Mouse (Mus musculus) heart, adult 11 months (tissue): ENCODE measurements around the gene Bank1.

ENCODE experiments used
- DNase-seq: peaks from one replicate; pipeline ENCODE4 v3.0.0; 2022

Gene Bank1

DNA sequence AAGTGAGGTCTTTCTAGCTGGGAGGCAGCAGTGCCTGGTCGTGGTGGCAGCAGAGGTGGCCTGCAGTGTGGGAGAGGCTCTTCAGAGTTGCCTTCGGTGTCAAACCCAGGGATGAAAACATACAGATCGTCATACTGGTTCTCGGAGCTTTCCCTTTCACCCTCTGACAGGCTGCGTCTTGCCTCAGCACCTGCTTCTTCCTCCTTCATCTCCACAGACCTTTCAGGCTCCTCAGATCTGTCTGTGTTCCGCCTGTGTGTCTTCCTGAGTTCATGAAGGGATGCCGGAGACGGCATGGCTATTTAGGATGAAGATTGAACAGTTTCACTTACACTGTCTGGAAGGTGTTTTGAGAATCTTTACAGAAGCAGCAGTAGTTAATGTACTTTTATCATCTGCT, 225.6 kb downstream of the Bank1 start:
- no peak for DNase-seq

DNA sequence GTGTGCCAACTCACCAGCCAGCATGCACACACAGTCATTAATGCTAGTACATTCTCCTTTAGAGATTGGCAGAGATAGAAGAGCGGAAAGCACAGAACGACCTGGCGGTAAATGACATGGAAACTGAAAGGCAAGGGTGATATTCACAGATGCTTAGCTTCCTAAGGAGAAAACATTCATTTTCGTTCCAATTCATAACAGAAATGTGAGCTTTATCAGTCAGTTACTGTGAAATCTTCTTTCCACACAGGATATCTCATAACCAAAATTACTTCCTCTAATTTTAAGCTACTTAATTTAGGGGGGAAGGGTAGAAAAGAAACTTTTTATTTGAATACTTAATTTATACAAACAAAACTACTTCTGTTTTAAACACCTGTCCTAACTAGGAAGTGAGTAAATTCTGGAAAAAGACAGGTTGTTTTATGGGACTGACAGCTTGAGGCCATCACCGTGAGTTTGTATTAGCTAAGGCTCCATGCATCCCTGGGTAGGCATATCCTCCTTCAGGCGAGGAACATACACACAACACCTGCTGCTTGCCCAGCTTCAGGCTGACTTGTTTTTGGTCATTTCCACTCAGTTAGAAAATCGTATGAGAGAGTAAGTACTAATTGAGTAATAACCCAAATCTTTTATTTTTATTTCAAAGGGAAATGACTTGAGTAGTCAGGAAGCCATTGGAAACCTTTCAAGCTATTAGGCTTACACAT, 238.8 kb downstream of the Bank1 start:
- DNase-seq: no peak

DNA sequence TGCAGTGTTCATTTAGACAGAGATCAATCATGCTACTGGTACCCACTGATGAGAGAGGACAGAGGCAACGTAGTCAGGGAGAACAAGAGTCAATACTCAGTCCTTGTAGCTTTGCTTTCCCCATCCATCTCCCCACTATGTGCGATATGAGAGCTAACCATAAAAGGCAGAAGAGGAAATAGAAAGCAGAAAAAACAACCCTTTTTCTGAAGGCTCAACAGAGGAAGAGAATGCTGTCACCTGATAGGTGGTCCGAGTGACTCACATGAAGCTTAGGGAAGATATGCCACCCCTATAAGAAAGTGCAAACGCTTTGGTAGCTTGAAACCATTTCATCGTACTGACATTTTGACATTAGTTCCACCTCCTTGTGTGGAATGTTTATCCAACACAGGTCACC, 239.4 kb downstream of the Bank1 start:
- DNase-seq: no peak

DNA sequence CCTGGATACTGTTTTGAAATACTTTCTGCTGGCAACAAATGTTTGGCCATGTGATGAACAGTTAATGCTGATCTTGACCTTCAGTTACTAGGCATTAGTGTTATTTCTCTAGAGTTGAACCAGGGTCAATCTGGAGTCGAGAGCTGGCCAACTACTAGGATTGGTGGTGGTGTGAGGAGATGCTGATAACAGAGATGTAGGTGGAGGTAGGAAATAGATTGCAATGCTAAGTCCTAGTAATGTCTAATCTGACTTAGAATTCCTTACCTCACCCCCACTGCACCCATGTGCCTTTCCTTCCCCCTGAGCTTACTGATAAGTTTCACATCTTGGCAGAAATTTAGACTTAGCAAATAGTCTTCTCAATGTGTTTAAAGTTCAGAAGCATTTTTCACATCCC, 240.8 kb downstream of the Bank1 start:
- peak; percentile 85 for DNase-seq

DNA sequence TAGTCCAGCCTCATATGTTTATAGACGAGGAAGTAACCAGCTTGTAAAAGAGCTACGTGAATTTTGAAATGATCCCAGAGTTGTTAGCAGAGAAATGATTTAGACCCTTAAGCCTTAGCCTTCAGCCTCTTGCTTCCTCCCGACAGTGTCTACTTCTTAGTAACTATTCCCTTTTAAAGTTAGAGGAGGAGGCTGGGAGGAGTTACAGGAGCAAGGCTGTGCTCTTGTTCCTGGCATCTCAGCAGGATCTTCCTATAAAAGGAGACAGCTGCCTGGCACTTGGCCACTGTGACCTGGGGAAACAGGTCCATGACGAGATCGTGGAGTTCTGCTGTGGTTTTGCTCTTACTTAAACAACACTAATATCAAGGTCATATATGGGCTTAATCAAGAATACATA, 241.8 kb downstream of the Bank1 start:
- DNase-seq: no peak

DNA sequence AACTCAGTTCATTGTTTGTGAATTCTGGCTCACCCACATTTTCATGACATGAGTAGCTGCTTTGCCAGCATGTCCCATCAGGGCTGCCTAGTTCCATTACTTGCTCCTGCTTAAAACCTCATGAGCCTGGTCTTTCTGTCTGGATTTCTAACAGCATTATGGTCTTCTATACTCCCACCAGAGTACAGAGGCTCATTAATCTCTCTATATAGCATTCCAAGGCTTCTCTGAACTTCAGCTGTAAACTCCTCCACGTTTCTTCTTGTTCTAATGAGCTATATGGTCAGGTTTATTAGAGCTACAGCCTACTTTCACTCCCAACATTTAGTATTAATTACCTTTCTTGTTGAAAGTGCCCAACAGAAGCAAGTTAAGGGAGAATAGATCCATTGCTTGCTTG, 244.6 kb downstream of the Bank1 start:
- DNase-seq: no peak

DNA sequence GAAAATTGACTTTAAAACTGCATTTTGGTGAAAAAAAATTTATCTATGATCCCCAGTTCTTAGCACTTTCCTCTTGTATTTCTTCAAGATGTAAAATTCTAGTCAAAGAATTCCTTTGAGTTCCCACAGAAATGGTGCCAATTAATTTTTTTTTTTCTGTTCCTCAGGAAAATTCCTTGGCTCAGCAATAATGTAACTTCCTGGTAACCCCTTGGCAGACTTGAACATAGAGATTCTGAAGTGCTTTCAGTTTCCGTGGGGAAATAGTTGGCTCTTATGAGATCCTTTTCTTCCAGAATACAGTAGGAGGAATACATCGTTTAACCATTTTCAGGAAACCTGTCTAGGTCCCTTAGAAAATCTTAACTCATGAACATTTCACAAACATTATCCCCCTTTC, 247.3 kb downstream of the Bank1 start:
- DNase-seq: no peak

DNA sequence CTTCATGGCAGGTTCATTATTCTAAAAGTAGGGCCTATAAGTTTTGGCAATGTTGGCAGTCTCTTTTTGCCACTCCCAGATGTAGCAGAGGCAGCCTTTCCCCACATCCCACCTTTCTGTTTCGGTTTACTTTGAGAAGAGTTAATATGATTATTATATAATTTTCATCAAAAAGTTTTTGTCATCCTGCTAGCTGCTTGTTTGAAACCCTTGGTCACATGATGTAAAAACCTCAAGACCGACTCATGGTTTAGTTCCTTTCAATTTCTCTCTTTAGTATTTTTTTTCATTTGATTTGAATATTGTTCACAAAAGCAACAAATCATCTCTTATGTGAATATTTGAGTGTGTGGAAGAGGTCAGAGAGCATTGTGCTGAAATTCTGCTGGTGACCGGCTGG, 255.5 kb downstream of the Bank1 start:
- no peak for DNase-seq

DNA sequence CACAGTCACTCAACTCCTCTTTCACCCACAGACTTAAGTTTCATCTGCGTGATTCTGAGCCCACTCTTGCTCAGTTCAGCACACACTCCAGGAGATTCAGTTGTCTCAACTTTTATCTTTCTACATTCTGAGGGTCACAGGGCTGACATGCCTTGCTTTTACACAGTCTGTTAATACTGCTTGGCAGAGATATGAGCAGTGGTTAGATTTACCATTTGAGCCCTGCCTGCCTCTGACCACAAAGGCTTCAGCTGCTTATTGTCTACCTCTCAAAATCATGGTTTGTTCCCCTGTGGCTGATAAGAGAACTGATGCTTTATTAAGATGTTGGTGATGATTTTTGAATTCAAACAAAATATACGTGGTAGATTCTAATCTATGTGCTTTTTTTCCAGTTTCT, 264.0 kb downstream of the Bank1 start:
- no peak for DNase-seq

DNA sequence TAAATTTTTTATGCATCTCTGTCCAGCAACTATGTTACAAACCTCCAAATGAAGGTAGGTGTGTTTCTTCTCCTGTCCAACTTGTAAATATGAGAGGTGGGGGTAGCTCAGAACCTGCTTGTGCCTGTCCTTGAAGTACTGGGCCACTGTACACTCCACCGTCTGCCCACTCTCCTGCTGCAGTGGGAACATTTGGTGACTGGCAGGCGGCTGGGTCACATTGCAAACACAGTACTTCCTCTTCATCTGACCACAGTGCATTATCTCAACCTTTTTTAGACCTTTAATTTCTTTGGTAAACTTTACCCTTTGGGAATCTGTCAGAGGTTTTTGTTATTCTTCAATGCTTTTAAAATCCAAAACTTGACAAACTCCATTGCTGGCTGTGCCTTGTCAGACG, 275.2 kb downstream of the Bank1 start:
- no peak for DNase-seq

DNA sequence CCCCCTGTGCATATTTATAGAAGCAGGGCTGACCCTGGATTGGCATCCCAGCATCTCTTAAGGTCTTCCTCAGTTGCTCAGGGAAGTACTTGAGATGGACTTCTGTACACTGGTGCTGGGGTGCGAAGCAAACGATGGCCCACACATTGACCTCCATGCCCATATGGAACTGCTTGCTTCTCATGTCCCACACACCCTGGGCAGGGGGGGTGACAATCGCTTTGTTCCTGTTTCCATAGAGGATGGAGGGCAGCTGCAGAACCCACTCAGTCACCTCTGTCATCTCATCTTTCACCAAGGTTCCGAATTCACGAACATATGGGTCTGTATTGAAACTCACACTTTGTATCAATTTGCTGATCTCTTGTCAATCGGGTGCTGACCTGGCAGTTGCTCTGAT, 275.7 kb downstream of the Bank1 start:
- peak; percentile 79 for DNase-seq

DNA sequence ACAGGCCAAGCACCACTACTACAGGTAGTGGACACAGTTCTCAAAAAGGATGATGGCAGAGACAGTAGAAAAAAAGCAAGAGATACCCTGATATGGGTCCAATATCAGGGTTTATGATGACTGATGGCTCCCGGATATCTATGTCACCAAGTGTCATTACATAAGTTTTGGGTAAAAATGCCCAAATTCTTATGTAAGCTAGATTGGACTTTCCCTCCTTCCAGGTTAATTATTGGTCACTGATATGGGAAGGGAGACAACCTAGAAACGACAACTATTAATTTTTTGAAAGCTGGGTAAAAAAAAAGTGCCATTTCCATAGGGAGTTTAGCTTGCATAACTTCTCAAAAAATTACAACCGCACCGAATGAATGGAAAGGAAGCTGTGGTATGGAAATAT, 277.8 kb downstream of the Bank1 start:
- DNase-seq: no peak

DNA sequence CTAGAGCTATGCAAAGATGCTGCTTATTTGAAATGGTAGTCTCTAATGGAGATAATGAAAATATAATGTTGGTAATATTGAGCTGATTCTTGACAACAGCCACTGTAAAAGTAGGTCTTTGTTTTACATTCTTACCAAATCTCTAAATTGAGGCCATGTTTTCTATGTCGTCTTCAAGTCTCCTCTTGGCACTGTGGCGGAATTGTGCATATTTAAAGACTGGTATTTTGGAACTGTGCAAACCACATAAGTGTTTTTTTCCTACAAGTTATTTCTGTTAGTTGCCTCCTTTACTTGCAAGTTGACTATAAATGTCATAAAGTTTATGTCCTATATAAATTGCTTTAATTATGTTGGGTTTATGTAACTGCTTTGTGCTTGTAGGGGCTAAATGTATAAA, 280.5 kb downstream of the Bank1 start:
- no peak for DNase-seq

DNA sequence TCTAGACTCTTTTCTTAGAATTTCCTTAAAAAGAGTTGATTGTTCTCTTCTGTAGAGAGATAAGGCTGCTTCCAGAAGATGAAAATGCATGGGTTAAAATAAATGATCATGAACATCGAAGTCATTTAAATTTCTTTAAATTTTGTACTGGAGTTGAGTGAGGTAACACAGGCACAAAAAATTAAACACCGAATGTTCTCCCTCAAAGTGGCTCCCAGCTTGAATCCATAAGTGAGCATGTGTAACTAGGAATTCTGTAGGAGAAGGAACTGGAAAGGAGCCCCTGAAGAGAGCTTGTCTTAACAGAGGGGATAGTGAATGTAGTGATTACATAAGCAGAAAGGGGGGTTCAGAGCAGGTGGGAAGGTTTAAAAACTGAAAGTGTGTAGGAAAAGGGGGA, 285.8 kb downstream of the Bank1 start:
- no peak for DNase-seq

DNA sequence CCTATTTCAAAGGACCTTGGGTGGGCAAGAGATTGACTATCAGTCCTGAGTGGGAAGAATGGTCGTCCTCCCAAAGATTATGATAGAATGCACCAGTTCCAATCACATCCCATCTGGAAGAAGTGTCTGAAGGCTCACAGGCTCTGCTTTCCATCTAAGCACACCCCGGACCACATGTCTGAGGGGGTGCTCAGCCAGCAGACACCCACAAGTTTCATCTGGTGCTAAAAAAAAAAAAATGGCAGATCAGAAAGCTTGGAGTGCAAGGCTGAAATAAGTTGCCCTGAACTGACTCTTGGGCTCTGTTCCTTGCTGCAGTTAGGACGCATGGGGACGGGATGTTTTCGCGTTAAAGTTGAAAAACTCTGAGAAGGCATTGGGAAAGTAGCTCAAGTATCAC, 286.4 kb downstream of the Bank1 start:
- DNase-seq: no peak

DNA sequence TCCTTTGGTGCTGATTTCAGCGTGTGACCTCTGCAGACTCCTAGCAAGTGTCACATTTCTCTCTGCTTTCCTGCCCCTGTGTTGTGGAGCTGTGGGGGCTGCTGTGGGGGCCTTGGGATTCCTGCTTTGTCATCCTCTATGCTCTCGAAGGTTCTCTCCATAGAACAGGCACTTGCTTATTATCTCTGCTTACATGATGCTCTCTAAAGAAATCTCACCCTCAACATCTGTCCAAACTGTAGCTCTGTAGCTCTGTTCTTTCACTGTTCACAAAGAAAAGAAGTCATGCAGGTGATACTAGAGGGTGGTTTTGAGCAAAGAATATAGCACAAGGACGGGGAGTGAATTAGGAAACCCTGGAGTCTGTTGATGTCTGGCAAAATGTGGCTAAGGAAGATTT, 288.6 kb downstream of the Bank1 start:
- no peak for DNase-seq

DNA sequence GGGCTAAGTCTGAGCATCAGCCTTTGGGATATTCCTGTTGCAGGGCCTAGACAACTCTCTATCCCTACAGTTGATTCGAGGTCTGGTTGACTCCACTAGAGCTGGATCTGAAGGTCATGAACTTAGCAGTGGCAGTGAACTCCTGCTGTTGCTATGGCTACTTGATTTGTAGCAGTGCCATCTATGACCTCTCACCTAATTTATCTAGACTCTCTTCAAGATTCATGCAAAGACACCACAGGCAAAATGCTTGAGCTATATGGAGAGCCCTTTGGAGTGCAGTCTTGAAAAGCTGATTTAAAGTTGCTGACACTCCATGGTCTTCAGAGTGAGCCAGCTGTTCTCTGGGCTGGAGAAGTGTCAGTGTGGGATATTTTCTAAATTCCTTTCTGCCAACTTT, 290.1 kb downstream of the Bank1 start:
- no peak for DNase-seq

DNA sequence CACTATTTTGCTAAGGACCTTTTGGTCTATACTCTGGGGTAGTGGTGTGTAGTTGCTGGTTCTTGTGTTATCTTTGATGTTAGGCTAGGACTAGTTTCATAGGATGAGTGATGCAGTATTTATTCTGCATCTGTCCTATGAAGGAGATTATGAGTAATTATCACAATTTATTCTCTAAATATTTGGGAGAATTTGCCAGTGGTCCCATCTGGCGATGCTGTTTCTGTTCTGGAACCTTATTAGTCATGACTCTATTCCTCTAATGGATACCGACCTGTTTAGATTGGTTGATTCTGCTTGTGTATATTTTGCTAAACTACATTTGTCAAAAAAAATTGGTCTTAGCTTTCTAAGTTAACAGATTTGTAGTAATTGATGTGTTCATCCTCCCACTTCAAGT, 301.0 kb downstream of the Bank1 start:
- DNase-seq: no peak

DNA sequence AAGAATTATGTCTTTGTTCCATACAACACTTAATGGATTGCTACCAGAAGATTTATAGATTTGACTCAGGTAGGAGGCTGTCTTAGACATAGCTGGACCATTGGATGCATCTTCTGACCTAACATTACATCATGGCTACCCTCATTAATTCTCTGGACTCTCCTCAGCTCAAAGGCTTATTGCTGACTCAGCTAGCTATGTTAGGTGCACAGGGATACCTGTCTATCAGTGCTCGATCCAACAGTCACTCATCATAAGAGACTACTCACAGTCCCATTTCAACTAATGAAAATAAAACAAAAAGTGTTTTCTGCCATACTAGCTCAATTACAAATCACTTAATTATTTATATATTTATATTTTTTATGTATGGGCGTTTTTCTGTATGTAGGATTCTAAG, 308.3 kb downstream of the Bank1 start:
- DNase-seq: no peak

DNA sequence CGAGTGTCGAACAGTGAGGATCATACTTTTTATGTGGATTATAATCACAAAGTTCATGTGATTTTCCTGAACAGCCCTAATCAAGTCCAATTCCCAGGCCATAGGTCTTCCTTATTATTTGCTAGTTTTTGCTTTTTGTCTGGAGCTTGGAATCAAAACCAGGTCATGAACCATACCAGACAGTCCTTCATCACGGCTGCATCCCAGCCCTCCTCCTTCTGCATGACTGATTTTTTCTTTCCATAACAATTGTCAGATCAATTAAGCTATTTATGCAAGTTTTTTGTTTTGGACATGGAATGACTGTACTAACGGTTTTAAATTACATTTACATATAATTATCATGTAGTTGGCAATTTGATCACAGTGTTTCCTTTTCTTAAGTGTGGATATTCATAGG, 315.2 kb downstream of the Bank1 start:
- no peak for DNase-seq

DNA sequence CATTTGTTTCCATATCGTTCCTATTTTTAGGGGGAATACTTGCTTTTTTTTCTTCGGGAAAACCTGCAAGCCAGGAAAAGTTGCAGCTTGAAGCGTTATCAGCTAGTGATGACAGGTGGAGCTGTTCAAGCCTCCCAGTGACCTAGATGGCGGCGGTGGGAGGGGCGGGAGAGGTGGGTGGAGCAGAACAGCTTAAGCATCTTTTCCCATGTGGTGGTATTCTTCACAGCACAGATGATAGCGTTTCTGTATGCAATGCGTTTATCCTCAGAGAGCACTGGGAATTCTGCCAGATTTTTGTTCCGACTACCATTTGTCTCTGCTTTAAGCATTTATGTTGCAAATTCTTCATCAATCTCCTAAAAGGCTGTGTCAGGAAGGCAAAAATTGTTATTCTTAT, 318.0 kb downstream of the Bank1 start:
- DNase-seq: peak; percentile 93

DNA sequence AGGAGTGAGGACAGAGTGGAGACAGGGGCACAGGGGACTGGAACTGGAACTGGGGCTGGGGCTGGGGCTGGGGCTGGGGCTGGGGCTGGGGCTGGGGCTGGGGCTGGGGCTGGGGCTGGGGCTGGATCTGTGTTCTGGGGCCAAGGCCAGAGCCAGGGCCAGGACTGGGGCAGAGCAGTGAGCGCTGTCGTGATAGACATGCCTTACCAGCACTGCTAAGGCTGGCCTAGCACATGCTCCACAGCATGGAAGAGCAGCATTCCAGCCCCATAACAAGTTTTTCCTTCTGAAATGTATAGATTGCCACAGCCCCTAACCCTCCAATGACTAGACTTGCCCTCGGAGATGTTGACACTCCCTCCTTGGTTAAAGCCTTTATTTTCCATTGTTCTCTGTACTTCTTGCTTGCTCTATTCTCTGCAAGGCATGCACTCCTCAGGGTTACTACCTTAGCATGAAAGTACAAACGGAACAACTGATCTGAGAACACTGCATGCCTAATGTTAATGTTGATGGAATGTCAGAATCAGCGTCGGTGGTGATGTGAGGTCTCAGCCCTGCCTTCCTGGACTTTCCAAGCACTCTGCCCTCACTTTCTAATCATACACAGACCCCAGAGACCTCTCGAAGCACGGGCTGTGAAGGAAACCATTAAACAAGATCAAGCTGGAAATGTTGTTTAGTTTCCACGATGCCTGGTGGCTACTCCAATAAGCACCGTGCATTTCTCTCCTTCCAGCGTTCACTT, 318.6 kb downstream of the Bank1 start:
- no peak for DNase-seq
